20 mouse cellular contexts compared by ENCODE assay signal in the genomic region with DNA sequence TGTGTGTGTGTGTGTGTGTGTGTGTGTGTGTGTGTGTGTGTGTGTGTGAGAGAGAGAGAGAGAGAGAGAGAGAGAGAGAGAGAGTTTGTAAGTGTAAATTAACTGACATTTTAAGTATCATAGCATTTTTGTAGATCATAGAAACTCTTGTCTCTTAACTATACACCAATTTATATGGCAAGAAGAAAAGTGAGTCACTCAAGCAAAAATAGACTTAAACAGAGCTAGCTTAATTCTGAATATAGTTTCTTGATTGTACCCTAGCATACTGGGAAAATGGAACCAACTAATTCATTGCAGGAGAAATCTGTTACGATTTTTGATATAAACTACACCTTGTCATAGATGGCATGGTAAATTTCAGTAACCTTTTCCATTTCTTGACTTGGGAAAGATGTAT.
DNase-seq lines count a peak whose midpoint lies in the region; ATAC-seq lines count a peak whose summit lies in the region.
"Had no signal": no experiment of that assay in that cellular context is flagged by ENCODE, and none has a peak within 500 bp of the region (broad histone marks: within the 10 kb centered on the region; RNA-seq: fewer than 3 reads in every experiment).

No protein-coding gene starts in this region.

- no peak for DNase-seq in frontal cortex, postnatal 36 days (ENCODE audit: low spot score in 2 of 2)
- DNase-seq in brain, adult 2 months (ENCODE audit: low read depth, low spot score): peak; percentile 3
- DNase-seq in telencephalon, adult 2 months (ENCODE audit: low read depth, low spot score): peak; percentile 1
- DNase-seq in gastrocnemius, postnatal 10 days: no peak
- DNase-seq: adrenal gland, adult 2 months; adrenal gland, adult 8-10 months; adrenal gland, postnatal 10 days; adrenal gland, postnatal 14 days; adrenal gland, postnatal 25 days; adrenal gland, postnatal 36 days; B cell, adult 2 months; cerebellum, adult 11 months; cerebellum, adult 11-12 months; cerebellum, adult 18-20 months; cerebellum, adult 2 months had no signal

- peak; percentile 91 for ATAC-seq in frontal cortex, adult (ENCODE audit: low TSS enrichment)
- no peak for ATAC-seq in erythroblast, adult 5-6 weeks (replicated peaks; ENCODE audit: low FRiP score, poor library complexity, severe bottlenecking)
- ATAC-seq: activated CD4-positive, CD25-positive, alpha-beta regulatory T cell, adult 4 months; CD4-positive, CD25-positive, alpha-beta regulatory T cell, adult 4 months; Patski had no signal

Comparison
In these comparisons a context has a peak if more than half of its experiments do, and no peak if none do; other contexts are left out.
1. DNase-seq: peak in brain, adult 2 months (single experiment) and telencephalon, adult 2 months (single experiment); none in frontal cortex, postnatal 36 days (0 of 2) and gastrocnemius, postnatal 10 days (single experiment).